Mouse (Mus musculus) G1E-ER4 (cell line): ENCODE data around the gene Col12a1. TPM values are rescaled to one million over a fixed set of nuclear protein-coding genes. Genes with fewer than 3 reads are reported as not detected.

ENCODE experiments used
- GATA1 ChIP-seq: IDR thresholded peaks from one replicate; pipeline ENCODE4 v1.8.0; 2012; ENCODE audit warnings: low read length, inconsistent platforms
- polyA plus RNA-seq: library from polyadenylated mRNA; stranded (reverse); fragments of >175 nt; gene quantifications from 2 replicates; pipeline ENCODE4 v1.2.3, GENCODE M21; 2012

Col12a1 gene
- polyA plus RNA-seq, result 0.12 and 0.37 TPM in 2 replicates

- TF ChIP-seq GATA1, result no peak
These were observed at the start of gene Col12a1 for GRCm38 (mm10) chr9:79718481-79719370. Gene Col12a1, minus strand, starts transcription at chr9:79718831.

- no peak for TF ChIP-seq GATA1
These were observed 48.4 kb upstream of the Col12a1 start for GRCm38 (mm10) chr9:79766991-79767545.

GRCm38 (mm10) chr9:79765329-79765728, 46.7 kb upstream of the Col12a1 start:
- TF ChIP-seq GATA1, result no peak

- no peak for TF ChIP-seq GATA1
These were observed 43.9 kb upstream of the Col12a1 start for GRCm38 (mm10) chr9:79762519-79762918.

- no peak for TF ChIP-seq GATA1
These were observed 41.4 kb upstream of the Col12a1 start for GRCm38 (mm10) chr9:79760076-79760475.

GRCm38 (mm10) chr9:79759385-79760005, 40.9 kb upstream of the Col12a1 start, which contains the start of gene Cox7a2:
Gene Cox7a2, minus strand, starts transcription at chr9:79759878.
- no peak for TF ChIP-seq GATA1

GRCm38 (mm10) chr9:79755311-79755710, 36.7 kb upstream of the Col12a1 start:
- TF ChIP-seq GATA1, result no peak

- TF ChIP-seq GATA1, result no peak
These were observed 33.2 kb upstream of the Col12a1 start for GRCm38 (mm10) chr9:79751846-79752245.

- TF ChIP-seq GATA1, result no peak
These were observed 32.1 kb upstream of the Col12a1 start for GRCm38 (mm10) chr9:79750709-79751108.

GRCm38 (mm10) chr9:79745036-79745435, 26.4 kb upstream of the Col12a1 start:
- no peak for TF ChIP-seq GATA1

- TF ChIP-seq GATA1, result no peak
These were observed 17.0 kb upstream of the Col12a1 start for GRCm38 (mm10) chr9:79735608-79736007.

GRCm38 (mm10) chr9:79730301-79730700, 11.7 kb upstream of the Col12a1 start:
- TF ChIP-seq GATA1, result no peak

- no peak for TF ChIP-seq GATA1
These were observed 4.5 kb upstream of the Col12a1 start for GRCm38 (mm10) chr9:79723090-79723489.

GRCm38 (mm10) chr9:79721056-79721455, 2.4 kb upstream of the Col12a1 start:
- TF ChIP-seq GATA1, result no peak

- TF ChIP-seq GATA1, result no peak
These were observed 1.5 kb upstream of the Col12a1 start for GRCm38 (mm10) chr9:79720143-79720542.

- no peak for TF ChIP-seq GATA1
These were observed 820 bp upstream of the Col12a1 start for GRCm38 (mm10) chr9:79719451-79719850.
